Mouse (Mus musculus): ENCODE data around the gene Slc35f1.
"Not testable (repeated sequence)": the region's sequence is repeated elsewhere in the genome, so short reads cannot be mapped to it uniquely, and the experiment has no call there.

Gene Slc35f1

GRCm38 (mm10) chr10:52787075-52787474 lies 96.7 kb downstream of the Slc35f1 start:
- DNase-seq (ENCODE audit: low spot score): peak; percentile 52

GRCm38 (mm10) chr10:52791560-52791959 lies 101.2 kb downstream of the Slc35f1 start:
- DNase-seq (ENCODE audit: low spot score): no peak

- DNase-seq (ENCODE audit: low spot score): no peak
Measured at GRCm38 (mm10) chr10:52797454-52797853, 107.1 kb downstream of the Slc35f1 start.

GRCm38 (mm10) chr10:52807808-52808207 lies 117.5 kb downstream of the Slc35f1 start:
- DNase-seq (ENCODE audit: low spot score): no peak

DNA sequence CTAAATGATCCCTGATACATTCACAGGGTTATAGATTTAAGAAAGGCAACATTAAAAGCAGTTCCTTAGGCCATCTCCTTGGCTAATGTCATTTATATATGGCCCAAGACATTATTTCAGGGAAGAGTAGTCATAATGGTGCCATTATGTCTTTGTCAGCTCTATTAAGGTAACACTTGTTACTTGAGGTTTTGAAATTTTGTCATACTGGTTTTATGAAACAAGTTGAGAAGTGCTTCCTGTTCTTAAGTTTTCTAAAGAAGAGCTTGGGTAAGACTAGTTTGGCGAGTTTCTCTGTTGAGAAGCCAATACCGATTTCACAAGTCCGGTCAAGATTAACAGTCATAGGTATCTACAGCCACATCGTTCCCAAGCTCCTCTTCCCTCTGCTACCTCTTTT lies 122.5 kb downstream of the Slc35f1 start:
- no peak for DNase-seq (ENCODE audit: low spot score)

DNA sequence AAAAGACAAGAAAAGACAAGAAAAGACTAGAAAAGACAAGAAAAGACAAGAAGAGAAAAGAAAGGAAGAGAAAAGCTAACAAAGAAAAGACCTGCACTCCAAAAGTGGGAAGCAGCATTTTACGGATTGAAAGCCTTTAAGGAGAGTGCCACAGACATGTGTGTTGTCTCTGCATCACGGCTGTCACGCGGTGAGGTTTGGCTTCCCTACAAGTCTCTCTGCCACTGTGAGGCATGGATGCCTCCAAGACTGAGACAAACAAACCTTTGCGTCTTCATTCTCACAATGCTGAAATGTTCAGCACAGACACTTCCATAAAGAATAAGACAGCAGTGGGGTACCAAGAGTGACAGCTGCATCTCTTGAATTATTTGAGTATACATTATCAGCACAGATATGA lies 124.0 kb downstream of the Slc35f1 start:
- DNase-seq (ENCODE audit: low spot score): no peak

DNA sequence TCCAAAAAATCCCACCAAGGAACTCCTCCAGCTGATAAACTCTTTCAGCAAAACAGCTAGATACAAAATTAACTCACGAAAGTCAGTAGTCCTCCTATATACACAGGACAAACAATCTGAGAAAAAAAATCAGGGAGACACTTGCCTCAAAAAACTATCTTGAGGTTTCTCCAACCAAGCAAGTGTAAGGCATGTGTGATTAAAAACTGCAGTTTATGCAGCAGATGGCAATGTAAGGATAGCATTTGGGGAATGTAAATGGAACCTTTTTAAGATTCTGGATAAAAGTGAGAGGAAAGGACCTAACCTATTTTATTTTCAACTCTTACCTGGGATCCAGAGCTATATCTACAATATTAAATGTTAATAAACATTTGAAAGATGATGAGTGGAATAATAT lies 129.3 kb downstream of the Slc35f1 start:
- no peak for DNase-seq (ENCODE audit: low spot score)

DNA sequence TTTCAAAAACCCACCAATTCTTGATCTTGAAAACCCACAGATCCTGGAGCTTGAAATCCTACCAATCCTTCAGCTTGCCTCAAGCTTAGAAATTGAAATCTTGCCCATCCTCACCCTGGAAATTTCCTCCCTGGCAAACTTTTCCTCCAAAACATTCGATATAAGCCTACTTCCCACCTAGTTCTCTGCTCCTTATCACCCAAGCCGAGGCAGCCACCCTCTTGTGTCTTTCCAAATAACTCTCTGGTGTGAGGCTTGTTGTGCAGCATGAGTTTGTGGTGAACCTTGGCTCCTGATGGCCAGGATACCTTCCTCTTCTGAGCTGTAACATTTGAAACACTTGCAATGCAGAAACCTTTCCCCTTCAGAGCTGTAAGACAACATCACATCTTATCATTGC lies 132.6 kb downstream of the Slc35f1 start:
- no peak for DNase-seq (ENCODE audit: low spot score)

DNA sequence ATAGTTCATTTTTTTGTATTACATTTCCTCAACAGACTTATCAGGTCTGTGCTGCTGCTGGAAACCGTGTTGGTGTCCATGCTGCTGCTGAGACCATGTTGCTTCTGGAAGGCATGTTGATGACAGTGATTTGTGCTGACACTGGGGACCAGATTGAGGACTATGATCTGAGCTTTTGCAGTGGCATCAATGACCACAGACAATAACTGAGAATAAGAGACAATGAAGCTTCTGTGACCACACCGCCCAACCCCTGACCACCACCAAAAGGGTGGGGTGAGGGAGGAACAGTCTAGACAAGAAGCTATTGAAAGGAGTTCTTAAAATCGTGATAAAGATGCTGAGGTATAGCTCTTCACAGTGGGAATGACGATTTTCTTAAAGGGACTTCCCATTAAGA lies 135.4 kb downstream of the Slc35f1 start:
- no peak for DNase-seq (ENCODE audit: low spot score)

DNA sequence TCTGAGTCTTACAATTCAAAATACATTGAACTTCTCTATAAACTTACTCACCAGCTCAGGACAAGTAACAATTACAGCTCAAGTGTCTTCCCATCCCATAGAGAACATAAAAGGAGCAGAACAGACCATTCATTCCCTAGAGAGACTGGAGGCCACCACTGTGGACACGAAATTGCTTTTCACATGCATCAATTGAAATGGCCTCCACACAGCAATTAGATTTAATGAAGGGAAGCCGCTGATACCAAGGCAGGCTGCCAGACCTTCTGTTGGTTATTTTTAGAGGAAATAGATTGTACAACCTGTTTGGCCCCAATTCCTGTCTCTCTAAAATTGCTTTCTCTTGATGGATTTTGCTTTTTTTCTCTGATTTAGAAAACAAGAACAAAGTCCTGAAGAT lies 150.5 kb downstream of the Slc35f1 start:
- DNase-seq (ENCODE audit: low spot score): no peak

DNA sequence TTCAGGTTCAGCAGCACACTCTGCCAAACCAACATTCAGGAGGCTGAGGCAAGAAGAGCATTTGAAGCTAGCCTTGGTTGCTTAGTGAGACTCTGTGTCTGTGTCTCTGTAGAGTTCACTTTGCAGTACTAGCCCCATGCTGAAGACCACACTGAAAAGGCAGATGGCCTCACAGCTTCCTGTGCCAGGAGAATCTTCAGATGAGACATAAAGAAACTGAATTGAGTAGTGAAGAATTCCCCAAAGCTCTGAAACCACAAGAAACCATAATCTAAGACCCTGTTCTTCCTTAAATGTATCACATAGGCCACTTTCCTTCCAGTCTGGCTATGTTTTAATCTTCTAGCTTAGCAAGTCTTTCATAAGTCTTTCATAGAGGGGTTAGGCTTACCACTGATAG lies 161.7 kb downstream of the Slc35f1 start:
- DNase-seq (ENCODE audit: low spot score): no peak

DNA sequence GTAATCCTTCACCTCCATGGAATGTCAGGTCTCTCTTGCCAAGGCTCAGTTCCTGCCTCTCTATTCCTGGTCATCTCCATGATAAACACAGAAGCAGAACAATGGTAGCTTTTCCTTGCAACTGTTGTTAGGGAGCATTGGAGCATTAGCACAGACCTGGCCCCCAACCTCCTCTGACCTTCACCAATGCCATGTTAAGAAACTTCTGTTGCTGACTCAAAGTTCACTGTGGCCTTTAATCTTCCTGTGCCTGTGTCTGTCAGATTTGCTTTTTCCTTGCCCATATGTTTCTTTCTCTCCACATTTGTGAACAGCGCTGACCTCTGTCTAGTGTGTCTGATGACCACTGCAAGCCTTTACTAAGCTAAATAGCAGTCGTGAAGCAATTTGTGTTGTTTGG lies 170.5 kb downstream of the Slc35f1 start:
- no peak for DNase-seq (ENCODE audit: low spot score)

DNA sequence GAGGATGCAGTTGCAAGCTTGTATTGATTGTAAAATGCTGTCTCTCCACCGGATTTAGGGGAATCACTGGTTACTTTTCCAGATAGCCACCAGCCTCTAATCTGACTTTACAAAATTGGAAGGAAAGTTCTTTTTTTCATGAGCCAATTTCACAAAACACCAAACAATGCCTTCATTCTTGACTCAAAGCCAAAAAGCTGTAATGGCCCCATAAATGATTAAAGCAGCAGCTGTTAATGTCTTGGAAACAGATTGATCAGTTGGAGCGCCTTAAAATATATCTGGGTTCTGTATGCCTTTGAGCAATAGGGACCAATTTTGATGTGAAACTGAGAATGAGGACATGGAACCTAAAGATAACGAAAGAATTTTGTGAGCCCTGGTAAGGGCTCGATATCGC lies 174.6 kb downstream of the Slc35f1 start:
- peak; percentile 22 for DNase-seq (ENCODE audit: low spot score)

DNA sequence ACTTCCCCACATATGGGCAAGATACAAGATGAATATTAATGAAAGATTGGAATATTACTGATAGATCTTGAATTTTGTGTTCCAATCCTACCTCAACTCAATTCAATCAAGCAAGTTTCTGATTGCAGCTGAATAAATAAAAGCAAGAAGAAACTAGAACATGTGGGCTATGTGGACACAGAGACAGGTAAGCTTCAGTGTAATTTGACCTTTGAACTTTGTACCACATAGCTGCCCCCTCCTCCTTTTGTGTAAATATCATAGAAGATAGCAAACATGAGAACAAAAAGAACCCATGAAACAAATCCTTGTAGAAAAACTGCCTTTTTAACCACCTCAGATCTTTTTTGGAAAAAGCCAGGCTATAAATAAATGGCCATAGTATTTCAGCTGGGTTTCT lies 180.8 kb downstream of the Slc35f1 start:
- DNase-seq (ENCODE audit: low spot score): no peak

DNA sequence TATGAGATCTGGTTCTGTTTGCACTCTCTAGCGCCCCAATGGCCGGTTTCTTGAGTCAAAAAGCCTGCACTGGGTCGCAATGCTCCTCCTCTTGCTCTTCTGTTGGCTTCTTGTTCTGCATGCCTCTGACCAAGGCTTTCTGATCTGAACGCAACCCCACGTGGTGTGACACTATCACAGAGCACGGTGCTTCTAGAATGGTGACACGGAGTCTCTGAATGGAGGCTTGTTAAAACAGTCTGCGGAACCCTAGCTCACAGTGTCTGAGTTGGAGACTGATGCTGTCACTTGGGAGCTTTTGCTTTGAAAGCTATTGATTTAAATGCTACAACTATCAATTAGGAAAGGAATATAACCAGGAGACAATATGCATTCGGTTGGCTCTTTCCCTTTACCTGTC lies 183.8 kb downstream of the Slc35f1 start:
- no peak for DNase-seq (ENCODE audit: low spot score)

GRCm38 (mm10) chr10:52874712-52875111 lies 184.4 kb downstream of the Slc35f1 start:
- DNase-seq (ENCODE audit: low spot score): no peak

DNA sequence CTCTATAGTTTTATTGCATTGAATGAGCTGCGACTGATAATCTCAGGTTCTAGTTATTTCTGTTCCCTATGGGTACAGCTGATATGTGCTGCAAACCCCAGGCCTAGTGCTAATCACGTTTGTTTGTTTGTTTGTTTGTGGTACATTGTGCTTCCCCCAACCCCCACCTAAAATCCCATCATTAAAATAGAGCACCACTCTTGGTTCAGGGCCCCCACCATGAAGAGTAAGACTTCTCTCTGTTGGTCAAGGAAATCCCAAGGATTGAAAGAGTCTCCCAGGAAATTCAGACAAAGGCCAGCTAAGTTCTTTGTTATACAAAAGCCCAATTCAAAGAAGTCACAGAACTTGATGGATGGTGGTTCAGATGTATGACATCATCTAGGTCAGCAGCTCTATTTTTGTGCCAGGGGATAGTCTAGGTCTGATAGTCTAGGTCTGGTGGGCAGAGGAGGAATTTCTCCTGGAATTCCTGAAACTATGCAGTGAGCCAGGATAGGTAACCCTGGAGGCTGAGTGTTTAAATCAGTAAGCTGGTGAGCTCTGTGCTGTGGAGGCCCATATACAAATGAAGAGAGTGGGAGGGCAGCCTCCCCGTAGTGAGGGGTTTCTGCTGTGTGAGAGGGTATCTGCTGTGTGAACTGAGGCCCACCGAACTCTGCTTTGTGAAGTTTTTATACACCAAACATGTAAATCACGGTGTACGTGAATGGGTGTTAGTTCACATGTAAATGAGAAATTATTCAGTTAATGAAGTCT lies 187.1 kb downstream of the Slc35f1 start:
- DNase-seq (ENCODE audit: low spot score): no peak

- DNase-seq (ENCODE audit: low spot score): no peak
Measured at GRCm38 (mm10) chr10:52878093-52878801, 187.9 kb downstream of the Slc35f1 start.

GRCm38 (mm10) chr10:52896724-52897123 lies 206.4 kb downstream of the Slc35f1 start:
- not testable (repeated sequence) for DNase-seq (ENCODE audit: low spot score)

DNA sequence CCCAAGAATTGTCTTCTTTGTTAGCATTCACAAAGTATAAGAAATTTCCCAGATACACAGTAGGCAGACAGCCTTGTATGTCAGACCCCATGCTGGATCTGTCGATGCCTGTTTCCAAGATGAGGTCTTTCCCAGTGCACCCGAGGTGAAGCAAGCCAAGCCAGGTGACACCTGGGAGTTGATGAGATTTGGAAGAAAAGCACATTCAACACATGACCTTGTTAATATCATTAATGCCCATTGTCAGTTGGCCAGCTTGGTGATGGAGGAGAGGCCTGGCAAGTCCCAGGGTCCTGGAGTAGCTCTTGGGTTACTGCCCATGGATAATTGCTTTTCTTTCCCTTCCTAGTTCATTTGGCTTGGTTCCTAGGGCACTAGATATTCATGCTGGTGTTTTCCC lies 214.6 kb downstream of the Slc35f1 start:
- no peak for DNase-seq (ENCODE audit: low spot score)

DNA sequence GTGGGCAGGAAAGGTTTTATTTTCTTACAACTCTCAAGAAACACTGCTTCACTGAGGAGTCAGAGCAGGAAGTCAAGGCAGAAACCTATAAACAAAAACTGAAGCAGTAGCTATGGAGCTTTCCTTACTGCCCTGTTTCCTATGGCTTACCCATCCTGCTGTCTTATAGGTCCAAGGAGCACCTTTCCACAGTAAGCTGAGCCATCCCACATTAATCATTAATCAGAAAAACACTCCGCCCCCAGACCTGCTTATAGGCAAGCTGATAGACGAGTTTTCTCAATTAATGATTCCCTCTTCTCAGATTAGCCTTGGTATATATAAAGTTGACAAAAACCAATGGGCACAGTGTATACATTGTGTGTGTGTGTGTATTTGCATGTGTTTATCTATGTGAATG lies 221.4 kb downstream of the Slc35f1 start:
- no peak for DNase-seq (ENCODE audit: low spot score)

- no peak for DNase-seq (ENCODE audit: low spot score)
Measured at GRCm38 (mm10) chr10:52918715-52919114, 228.4 kb downstream of the Slc35f1 start.

GRCm38 (mm10) chr10:52923143-52923542 lies 232.8 kb downstream of the Slc35f1 start:
- DNase-seq (ENCODE audit: low spot score): no peak

DNA sequence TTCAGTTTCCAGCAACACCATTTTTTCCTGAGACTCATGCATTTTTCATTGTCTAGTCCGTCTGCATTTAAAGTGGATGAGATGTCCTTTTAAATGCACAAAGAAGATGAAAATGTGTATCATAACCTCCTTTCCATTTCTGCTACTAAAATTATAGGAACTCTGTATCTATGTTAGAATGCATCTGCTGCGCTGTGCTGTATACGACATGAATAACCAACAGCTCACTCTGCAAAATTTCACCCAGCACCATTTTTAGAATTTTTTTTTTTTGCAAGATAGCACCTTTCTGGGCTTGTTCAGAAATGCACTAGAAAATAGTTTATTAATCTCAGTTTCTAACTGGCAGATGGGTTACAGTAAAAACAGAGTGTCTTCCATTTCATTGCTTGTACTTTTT lies 236.0 kb downstream of the Slc35f1 start:
- DNase-seq (ENCODE audit: low spot score): no peak

Measured in layer of hippocampus, adult 9-10 months (tissue).